Mouse (Mus musculus) right cerebral cortex, postnatal 25 days (tissue): Measurements from ENCODE around the gene Parva.

Experiments
- DNase-seq: peaks from one replicate; pipeline ENCODE4 v3.0.0; 2022

Parva gene

GRCm38 (mm10) chr7:112527230-112527629 lies 99.9 kb downstream of the Parva start:
- DNase-seq = no peak

GRCm38 (mm10) chr7:112528059-112528458 lies 100.8 kb downstream of the Parva start:
- no peak for DNase-seq

- DNase-seq = no peak
These were observed 101.5 kb downstream of the Parva start for GRCm38 (mm10) chr7:112528582-112529360.

- no peak for DNase-seq
These were observed 103.6 kb downstream of the Parva start for GRCm38 (mm10) chr7:112530924-112531323.

- no peak for DNase-seq
These were observed 106.8 kb downstream of the Parva start for GRCm38 (mm10) chr7:112534148-112534547.

GRCm38 (mm10) chr7:112535408-112535921 lies 108.2 kb downstream of the Parva start:
- peak; percentile 26 for DNase-seq

- DNase-seq = no peak
These were observed 121.8 kb downstream of the Parva start for GRCm38 (mm10) chr7:112549136-112549535.

GRCm38 (mm10) chr7:112561504-112561903 lies 134.2 kb downstream of the Parva start:
- DNase-seq = no peak

- DNase-seq = no peak
These were observed 139.7 kb downstream of the Parva start for GRCm38 (mm10) chr7:112567004-112567403.

- no peak for DNase-seq
These were observed 141.7 kb downstream of the Parva start for GRCm38 (mm10) chr7:112568961-112569360.

- DNase-seq = no peak
These were observed 154.3 kb downstream of the Parva start for GRCm38 (mm10) chr7:112581621-112582020.

GRCm38 (mm10) chr7:112582882-112583405 lies 155.6 kb downstream of the Parva start:
- no peak for DNase-seq

GRCm38 (mm10) chr7:112587449-112587848 lies 160.1 kb downstream of the Parva start:
- no peak for DNase-seq

- no peak for DNase-seq
These were observed 162.2 kb downstream of the Parva start for GRCm38 (mm10) chr7:112589530-112589929.

- no peak for DNase-seq
These were observed 166.3 kb downstream of the Parva start for GRCm38 (mm10) chr7:112593586-112593985.

- no peak for DNase-seq
These were observed 168.0 kb downstream of the Parva start for GRCm38 (mm10) chr7:112595226-112595850.

GRCm38 (mm10) chr7:112599650-112600049 lies 172.3 kb downstream of the Parva start:
- DNase-seq = no peak

- DNase-seq = no peak
These were observed 172.9 kb downstream of the Parva start for GRCm38 (mm10) chr7:112600163-112600562.

- no peak for DNase-seq
These were observed 175.7 kb downstream of the Parva start for GRCm38 (mm10) chr7:112602966-112603365.

- DNase-seq = no peak
These were observed 176.3 kb downstream of the Parva start for GRCm38 (mm10) chr7:112603496-112604170.

GRCm38 (mm10) chr7:112604209-112604608 lies 176.9 kb downstream of the Parva start:
- DNase-seq = no peak

- no peak for DNase-seq
These were observed 186.9 kb downstream of the Parva start for GRCm38 (mm10) chr7:112614046-112614790.
